Mouse (Mus musculus) urinary bladder, postnatal 14 days (tissue): ENCODE data around the gene Deaf1.

ENCODE experiments used
- DNase-seq: peaks from one replicate; pipeline ENCODE4 v3.0.0; 2021; ENCODE audit warnings: low spot score

Gene Deaf1

DNA sequence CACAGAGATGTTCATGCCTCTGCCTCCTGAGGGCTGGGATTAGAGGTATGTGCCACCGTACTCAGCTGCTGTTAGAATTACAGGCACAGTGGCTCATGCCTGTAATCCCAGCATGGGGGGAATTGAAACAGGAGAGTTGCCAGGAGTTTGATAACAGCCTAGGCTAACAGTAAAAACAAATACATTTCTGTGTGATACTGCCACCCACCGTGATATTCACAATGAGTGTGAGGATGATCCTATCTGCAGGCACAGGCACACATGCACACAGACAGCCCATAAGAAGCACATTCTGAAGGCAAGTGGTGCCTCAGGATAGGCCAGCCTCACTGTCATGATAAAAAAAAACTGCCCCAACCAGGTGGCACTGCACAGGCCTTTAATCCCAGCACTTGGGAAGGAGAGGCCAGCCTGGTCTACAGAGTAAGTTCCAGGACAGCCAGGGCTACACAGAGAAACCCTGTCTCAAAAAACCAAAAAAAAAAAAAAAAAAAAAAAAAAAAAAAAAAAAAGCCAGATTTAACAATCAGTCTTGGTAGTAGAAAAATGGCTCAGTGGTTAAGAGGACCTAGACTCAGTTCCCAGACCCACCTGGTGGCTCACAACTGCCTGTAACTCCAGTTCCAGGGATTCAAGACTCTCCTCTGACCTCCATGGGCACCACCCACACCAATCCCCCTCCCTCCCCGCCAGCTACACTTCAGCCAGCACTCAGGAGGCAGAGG is 29.4 kb downstream of the Deaf1 start:
- no peak for DNase-seq

DNA sequence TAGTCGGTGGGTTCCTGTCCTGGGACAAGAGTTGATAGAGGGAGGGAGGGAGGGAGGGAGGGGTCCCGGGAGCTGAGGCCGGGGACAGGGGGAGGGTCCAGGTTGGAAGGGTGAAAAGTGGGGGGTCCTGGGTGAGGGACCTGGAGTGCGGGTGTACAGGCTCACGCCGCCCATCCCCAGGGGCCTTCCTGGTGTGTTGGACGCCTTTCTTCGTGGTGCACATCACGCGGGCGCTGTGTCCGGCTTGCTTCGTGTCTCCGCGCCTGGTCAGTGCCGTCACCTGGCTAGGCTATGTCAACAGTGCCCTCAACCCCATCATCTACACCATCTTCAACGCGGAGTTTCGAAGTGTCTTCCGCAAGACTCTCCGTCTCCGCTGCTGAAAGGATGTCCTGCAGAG is 33.0 kb downstream of the Deaf1 start:
- DNase-seq: no peak

DNA sequence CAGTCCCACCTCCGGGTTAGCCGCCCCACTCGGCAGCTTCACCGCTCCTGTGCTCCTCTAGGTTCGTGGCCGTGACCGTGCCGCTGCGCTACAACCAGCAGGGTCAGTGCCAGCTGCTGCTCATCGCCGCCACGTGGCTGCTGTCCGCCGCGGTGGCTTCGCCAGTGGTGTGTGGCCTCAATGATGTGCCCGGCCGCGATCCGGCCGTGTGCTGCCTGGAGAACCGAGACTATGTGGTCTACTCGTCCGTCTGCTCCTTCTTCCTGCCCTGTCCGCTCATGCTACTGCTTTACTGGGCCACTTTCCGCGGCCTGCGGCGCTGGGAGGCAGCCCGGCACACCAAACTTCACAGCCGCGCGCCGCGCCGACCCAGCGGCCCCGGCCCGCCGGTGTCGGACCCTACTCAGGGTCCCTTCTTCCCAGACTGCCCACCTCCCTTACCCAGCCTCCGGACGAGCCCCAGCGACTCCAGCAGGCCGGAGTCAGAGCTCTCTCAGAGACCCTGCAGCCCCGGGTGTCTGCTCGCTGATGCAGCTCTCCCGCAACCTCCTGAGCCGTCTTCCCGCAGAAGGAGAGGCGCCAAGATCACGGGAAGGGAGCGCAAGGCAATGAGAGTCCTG is 33.5 kb downstream of the Deaf1 start:
- DNase-seq: peak; percentile 36

DNA sequence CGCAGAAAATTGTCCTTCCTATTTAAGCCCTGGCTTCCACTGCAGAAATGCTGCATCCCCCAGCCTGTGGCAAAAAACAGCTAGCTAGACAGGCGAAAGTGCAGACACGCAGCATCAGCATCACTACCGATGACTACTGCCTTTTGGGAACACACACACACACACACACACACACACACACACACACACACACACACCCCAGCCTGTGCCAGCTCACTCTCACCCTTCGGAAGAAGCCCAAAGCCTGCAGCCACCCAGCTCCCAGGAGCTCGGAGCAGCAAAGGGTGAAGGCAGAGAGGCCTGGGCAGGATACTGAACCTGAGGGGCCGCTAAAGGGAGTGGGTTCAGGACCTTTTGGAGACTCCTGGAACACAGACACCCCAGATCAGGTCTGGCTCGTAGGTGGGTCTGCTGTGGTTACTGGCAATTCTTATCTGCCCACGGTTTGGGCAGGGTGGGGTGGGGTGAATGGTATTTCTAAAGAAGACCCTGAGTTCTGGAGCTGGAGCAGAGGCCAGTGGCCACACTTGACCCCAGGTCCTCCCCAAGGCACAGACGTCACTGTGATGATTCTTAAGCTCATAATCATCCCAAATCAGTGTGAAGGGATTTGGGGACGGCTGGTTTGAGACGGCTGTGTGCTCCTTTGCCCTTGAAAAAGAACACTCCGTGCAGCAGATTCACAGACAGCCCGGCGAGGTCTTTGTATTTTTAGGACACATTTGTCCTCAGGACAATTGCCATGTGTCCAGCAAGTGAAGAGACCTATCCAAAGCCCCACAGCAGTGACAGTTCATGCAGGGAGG is 34.7 kb downstream of the Deaf1 start:
- DNase-seq: no peak

DNA sequence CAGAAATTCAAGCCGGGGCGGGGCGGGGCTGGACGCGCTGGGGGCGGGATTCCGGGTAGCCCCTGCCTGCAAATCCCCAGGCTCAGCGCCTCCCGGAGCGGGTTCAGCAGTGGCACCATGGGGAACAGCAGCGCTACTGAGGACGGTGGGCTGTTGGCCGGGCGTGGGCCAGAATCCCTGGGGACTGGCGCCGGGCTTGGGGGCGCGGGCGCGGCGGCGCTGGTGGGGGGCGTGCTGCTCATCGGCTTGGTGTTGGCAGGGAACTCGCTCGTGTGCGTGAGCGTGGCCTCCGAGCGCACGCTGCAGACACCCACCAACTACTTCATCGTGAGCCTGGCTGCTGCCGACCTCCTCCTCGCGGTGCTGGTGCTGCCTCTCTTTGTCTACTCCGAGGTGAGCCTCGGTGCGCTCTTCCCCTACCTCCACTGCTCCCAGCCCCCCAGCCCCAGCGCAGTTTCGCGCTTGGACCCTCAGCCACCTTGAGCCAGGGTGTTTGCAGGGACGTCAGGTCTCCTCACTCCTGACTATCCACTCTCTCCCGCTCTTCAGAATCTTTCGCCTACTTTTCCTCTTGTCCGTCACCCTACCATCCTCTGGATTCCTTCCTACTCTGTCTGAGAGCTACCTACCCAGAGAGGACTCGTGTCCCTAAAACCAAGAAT is 35.4 kb downstream of the Deaf1 start, which contains the start of gene Drd4:
Drd4 (plus strand) TSS at position 86 of the 662 bp plus-strand sequence.
- no peak for DNase-seq

DNA sequence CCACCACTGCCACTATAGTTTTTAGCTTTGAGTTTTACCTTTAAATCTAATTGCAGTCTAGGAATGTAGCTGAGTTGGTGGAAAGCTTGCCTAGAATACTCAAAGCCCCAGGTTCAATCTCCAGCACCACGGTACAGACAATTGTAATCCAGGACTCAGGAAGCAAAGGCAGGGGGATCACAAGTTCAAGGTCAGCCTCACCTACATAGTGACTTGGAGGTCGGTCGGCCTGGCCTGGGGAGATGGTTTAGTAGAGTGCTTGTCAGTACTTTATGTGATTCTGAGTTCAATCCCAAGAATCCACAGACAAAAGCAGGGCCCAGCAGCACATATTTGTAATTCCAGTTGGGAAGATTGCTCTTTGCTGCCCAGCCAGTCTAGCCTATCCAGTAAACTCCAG is 39.4 kb downstream of the Deaf1 start:
- DNase-seq: no peak

DNA sequence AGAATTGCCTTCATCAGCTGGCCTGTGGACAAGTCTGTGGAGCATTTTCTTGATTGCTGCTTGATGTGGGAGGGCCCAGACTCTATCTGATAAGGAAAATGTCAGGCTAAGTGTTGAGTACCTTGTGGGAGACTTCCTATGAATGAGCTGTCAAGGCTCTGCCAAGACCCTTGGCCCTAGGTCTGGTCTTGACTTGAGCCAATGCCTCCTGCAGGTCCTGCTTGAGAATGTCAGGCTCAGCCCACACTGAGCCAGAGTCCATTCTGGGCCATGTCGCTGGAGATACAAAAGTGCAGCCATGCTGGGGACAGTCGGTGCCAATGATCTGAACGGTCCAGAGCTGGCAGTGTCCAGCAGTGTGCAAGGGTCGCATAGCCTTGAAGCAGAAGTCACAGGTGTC is 44.7 kb downstream of the Deaf1 start:
- no peak for DNase-seq

DNA sequence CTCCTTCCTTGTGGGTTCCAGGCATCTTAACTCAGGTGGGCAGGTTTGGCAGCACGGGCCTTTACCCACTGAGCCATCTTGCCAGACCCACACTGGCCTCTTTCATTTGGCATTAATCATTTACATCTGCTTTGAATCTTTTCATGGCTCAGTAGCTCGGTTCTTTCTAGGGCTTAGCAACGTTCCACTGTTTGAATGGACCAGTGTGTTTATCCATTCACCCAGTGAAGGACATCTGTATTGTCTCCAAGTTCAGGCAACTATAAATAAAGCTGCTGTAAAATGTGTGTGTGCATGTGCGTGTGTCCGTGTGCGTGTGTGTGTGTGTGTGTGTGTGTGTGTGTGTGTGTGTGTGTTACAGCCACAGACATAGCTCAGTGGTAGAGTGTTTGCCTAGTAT is 46.0 kb downstream of the Deaf1 start:
- DNase-seq: no peak

DNA sequence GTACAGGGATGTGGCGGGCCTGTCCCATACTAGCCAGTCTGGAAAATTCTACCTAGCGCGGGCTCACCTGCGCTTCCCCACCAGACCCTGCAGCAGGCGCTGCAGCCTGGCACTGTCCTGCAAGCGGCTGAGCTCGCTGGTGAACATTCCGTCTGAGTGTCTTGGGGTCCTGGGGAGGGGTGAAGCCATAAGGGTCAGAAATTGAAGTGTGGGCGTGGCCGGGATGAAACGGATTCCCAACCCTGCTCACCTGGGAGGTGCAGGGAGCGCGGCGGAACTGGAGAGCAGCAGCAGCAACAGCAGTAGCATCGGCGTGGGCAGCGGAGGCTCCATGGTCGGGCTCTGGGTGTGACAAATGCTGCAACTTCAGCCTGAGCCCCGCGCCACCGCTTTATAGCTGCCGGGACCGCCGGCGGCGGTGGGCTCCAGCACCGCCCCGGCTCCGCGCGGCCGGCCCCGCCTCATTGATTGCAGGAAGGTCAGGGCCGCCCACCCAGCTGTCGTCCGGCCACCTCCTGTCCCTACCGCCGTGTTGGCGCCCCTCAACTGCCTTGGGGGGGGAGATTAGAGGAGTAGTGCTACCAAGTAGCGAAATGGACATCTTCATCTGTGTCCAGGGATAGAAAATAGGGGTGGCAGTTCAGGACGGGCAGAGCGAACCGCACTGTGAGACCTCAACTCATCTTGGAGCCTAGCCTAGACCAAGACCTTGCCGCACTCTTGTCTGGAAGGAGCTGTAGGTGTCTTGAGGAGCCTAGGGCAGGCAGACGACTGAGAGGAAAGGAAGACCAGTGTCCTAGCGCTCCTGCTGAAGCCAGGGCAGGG is 48.5 kb downstream of the Deaf1 start, which contains the start of gene Sct:
Sct (minus strand) TSS at position 368 of the 825 bp plus-strand sequence.
- no peak for DNase-seq

DNA sequence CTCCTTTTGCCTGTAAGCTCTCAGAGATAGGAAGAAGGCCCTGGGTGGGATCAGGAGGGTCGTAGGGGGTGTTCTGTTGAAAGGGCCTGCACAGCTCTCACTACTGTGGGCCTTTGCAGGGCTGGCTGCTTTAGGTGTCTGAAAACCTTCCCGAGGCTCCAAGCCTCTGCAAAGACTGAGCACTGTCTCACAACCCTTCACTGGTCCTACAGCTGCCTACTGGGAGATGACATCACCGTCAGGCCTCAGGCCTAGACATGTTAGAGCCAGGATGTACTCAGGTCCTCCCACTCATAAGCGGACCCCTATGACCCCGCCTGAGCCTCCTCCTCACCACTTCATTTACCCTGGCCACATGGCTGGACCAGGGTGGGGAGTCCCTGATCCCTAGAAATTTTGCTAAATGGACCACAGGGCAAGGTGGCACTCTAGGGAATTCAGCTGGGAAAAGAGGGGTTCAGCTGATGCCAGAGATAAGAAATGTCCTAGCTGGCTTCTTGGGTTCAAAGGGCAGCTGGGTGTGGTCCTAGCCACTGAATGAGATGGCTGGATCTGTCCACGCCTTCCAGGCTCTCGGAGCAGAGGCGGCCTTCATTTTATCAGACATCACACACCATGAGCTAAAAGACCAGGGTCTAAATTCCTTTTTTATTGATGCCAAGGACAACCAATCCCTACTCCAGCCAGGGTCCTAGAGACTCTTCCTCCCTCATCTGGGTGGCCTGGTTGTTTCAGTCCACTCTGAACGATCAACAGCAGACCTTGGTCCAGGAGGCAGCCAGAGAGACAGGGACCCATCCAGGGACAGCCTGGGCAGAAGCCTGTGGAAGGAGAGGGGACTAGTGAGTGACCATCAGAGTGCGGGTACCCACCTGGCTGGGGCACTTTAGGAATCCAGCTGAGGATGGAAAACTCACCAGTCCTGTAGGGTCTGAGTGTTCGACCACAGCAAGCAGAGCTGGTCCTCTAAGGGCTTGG is 49.5 kb downstream of the Deaf1 start:
- no peak for DNase-seq

DNA sequence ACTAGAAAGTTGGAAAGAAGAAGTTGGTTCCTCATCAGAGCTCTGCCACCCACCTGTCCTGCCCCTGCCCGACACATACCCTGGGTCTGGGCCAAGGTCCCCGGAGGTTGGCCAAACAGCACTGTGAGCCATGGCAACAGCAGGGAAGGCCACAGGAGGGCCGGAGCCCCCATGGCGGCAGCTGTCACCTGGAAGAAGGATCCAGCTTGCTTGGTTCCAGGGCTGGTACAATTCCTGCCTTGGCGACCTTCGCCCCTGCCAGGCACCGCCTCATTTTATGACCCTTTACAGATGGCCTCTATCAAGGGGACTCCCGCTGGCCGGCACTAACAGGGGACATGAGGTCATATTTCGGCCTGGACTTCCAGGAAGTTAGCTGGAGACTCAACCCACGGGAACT is 50.9 kb downstream of the Deaf1 start, which contains the start of gene Cdhr5:
Cdhr5 (minus strand) TSS at position 241 of the 400 bp plus-strand sequence.
- DNase-seq: no peak

DNA sequence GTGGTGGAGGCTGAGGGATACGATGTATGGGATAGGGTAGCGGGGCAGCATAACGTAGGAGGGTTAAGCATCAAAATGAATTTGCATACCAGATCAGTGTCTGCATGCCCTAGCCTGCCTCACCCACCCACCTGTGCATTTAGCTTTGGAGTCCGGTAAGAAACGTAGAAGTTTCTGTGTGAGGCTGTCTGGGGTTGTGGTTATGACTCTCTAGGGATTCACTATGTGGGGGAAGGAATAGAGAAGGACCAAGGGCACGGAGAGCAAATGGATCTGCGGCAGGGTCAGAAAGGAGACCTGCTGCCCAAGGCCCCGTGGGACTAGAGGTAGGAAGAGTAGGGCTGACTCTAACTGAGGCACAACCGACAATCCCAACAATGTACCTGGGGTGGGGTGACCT is 52.1 kb downstream of the Deaf1 start:
- no peak for DNase-seq

DNA sequence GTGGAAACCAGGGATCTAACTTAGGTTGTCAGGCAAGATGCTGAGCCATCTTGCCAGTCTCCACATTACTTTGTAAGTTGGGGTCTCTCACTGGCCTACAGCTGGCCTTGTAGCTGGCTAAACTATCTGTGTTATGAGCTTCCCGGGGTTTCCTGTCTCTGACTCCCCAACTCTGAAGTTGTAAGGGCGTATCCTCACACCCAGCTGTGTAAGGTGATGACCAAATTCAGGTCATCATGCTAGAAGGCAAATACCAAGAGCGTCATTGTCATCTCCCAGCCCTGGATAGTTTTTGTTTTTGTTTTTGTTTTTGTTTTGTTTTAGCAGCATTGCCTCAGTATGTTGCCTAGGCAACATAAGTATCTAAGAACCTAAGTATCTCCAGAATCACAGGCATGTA is 56.9 kb downstream of the Deaf1 start:
- DNase-seq: no peak

DNA sequence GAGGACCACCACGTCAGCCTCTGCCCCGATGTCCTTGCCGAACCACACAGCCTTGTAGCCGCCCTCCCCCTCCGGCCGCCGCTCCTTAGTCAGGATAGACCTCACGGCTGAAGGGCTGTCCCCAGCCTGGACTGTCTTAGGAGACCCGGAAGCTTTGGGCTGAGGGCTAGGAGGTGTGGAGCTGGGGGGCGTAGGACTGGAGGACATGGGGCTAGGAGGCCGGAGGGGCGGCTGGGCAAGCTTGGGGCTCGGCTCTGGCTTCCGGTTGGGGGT is 58.3 kb downstream of the Deaf1 start:
- DNase-seq: no peak

DNA sequence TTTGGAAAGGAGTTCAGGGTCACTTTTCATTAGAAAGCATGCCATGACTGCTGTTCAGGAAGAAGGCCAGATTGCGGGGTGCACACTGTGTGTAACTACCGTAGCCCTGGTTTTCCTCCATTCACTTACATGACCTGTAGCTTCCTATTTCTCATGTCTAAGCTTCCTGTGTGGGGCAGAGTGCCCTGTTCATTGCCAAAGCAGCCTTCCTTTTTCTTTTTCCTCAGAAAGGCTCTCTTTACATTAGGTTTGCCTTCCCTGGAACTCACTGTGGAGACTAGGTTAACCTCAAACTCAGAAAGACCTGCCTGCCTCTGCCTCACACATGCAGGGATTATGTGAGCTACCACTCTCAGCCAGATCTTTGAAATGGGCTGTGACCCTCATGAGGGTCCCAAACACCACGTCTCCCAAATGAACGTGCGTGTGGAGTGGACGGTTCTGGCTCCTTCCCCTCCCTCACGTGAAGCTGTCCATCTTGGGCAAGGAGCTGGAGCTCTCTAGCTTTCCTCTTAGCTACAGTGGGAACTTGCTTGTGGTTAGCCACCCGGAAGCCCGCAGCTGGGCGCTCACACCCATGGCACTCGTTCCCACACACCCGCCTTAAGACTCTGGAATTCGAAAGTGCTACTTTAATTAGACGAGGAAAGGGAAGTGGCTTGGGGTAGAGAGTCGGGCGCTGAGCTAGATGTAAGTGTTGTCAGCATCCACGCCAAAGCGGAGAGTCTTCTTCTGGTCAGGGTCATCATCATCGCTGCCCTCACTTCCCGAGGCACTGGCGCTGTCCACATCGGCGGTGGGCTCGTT is 58.8 kb downstream of the Deaf1 start:
- no peak for DNase-seq

DNA sequence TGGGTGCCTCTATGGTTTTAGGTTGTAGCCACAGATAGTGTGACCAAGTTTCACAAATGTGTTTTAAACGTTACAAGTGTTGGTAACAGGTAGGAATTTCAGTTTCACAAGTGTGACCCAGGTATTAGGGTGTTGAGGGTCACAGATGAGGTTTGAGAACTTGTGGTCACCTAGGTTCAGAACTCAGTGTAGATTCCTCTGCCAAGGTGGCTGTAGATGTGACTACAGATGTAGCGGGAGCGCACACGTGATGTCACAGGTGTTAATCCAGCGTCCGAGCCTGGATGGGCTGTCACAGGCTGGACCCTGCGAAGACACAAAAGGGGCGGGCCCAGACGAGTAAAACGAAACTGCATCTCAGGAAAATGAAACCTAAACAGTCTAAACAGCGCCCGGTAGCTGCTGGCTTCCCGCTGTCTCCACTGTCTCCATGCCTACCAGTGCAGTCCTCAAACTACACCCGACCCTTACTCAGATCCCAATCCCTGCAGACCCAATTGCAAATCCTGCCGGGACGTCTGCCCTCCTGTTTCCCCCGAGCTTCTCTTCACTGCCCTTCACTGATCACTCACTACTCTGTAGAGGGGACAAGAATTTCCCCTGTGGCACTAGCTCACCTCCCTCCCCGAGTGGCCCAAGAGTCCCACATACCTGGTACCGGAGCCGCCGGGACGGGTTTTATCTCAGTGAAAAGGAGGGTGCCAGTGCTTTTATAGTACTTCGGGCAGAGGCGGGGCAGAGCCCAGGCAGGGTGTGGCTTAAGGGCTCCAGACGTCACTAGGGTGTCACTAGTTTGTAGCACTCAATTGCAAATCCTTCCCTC is 61.5 kb downstream of the Deaf1 start, which contains the start of gene Irf7:
Irf7 (minus strand) TSS at position 743 of the 823 bp plus-strand sequence.
- DNase-seq: peak; percentile 64

DNA sequence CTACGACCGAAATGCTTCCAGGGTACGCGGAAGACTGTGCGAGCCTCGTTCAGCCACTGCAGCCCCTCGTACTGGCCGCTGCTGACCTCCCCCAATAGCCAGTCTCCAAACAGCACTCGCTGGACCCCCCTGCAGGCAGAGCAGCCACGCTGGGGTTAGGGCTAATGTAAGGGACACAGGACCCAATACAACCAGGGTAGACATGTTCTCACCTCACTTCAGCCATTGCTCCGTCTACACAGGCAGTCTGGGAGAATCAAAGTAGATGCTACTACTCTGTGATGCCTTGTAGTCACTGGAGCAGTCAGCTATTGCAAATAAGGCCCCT is 62.1 kb downstream of the Deaf1 start:
- no peak for DNase-seq

DNA sequence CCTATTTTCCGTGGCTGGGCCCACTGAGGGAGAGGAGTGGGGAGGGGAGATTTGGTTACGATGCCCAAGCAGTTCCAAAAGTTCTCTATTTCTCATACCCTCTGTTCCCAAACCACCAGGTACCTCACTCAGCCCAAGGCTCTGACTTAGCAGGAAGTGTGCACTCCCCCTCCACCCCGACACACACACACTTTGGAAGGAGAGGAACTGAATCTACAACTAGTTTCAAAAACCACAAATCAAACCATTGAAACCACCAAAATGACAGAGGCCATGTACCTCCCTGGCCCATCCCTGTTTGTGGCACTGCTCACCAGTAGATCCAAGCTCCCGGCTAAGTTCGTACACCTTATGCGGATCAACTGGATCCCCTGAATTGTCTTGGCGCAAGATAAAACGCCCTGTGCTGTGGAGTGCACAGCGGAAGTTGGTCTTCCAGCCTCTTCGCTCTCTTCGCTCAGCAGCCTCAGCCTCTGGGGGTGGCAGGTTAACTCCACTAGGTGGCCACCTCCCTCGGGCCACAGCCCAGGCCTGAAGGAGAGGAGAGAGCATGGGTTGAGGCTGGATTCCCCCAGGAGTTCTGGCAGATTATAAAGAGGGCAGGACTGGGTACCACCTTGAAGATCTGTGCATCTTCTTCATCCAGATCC is 62.6 kb downstream of the Deaf1 start:
- peak; percentile 38 for DNase-seq
